Mouse (Mus musculus): ENCODE measurements around the gene Zfp644.

DNA sequence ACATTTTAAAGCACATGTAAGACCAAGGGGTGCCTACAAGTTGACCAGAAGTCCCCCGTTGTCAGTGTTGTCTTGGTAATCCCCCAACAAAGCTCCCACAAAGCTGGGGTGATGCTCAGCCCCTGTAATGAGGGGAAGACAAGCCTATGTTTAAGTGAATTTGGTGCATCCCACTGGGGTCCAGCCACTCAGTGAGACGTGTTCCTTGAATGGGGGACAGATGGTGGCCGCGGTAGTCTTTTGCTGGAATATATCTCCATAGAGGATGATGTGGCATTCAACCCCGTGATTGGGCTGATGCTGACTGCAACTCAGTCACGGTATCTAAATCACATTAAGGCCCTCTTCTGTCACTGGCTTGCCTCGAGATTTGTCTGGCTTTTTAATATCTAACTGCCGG lies 97.6 kb downstream of the Zfp644 start:
- TF ChIP-seq CTCF (IDR thresholded peaks at IDR 0.05; ENCODE audit: low read depth, low read length) (no peak), POLR2A (IDR thresholded peaks at IDR 0.05; ENCODE audit: borderline replicate concordance, low read depth, low read length) (no peak)

Measured in bone marrow macrophage, adult 2 months (primary cell).